Mouse (Mus musculus): ENCODE measurements around the gene Fyco1. TPM values are rescaled to one million over a fixed set of nuclear protein-coding genes. Genes with fewer than 3 reads are reported as not detected.

Fyco1 gene
- polyA plus RNA-seq (2017; shearing (Covaris generic)): 33.4 TPM

DNA sequence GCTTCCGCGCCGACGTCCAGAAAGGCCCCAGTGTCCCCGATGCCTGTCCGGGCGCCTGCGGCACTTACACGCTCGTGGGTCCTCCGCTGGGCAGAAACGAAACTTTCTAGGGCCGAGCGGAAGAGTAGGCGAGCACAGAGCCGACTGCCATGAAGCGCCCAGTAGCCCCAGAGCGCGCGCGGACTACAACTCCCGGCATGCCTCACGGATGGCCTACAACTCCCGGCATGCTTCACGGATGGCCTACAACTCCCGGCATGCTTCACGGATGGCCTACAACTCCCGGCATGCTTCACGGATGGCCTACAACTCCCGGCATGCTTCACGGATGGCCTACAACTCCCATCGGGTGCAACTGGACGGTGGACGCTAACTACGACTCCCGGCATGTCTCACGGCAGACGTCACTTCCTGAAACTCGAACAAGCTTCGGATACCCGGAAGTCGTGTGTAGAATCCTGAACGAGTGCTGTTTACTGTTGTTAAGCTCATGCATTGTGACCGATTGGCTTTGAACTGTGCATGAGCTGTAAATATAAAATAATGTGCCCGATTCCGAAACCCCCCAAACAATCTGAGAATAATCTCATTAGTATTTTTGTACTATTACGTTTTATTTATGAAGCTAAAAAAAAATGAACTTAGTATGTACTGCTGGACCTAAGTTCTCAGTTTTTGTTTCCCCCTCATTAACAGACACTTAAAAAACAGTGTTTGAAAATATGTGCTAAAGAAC is at the start of gene Fyco1:
Fyco1 (minus strand) TSS at position 187 of the 736 bp plus-strand sequence.

DNA sequence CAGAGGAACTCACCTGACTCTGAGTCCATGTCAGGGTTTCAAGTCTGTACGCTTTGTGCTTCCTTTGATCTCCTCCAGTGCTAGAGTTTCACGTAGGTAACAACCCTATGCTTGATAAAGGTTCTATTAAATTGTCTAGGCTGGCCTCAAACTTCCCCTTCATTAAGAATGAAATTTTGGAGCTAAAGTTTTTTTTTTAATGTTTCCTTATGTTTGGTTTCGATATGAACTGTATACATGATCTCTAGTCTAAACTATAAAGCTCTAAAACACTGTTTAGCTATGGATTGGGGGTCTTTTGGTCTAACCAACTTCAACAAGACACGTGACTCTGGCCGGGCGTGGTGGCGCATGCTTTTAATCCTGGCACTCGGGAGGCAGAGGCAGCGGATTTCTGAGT is 10.2 kb upstream of the Fyco1 start, which contains the start of gene Xcr1:
Xcr1 (minus strand) TSS at position 101 of the 400 bp plus-strand sequence.

DNA sequence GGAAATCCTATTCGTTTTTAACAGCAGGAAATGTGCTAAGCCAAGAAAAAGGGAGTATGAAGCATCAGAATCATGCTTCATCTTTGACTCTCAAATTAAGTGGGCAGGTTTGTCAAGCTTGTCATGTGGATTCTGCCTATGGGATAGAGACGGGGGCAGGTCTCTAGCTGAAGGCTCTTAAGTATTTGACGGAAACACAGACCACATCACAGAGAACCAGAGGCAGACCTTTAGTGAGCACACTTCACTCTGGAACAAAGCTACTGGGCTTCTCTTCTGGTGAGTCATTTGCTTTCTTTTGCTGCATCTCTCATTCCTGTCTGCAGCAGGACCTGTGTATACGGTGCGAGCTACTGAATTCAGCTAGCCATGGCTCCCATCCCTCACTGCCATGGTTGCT is 45.4 kb downstream of the Fyco1 start, which contains the start of gene Cxcr6:
Cxcr6 (plus strand) TSS at position 209 of the 400 bp plus-strand sequence.

Other genes starting within 250 kb of the Fyco1 start
- gene Slc6a20b, start 219.3 kb downstream of the Fyco1 start, polyA plus RNA-seq (2017; shearing (Covaris generic)): 0.23 TPM
- gene Ccr9, start 173.5 kb downstream of the Fyco1 start, polyA plus RNA-seq (2017; shearing (Covaris generic)): 0.45 TPM
- 0.15 TPM for gene Slc6a20a, start 173.0 kb downstream of the Fyco1 start, polyA plus RNA-seq (2017; shearing (Covaris generic))
- gene Lztfl1, start 134.2 kb downstream of the Fyco1 start, polyA plus RNA-seq (2017; shearing (Covaris generic)): 15.2 TPM
- gene Cxcr6, start 45.4 kb downstream of the Fyco1 start, polyA plus RNA-seq (2017; shearing (Covaris generic)): 300 TPM
- 2.0 TPM for gene Xcr1, start 10.1 kb upstream of the Fyco1 start, polyA plus RNA-seq (2017; shearing (Covaris generic))
- 0.27 TPM for gene Ccr1, start 116.8 kb upstream of the Fyco1 start, polyA plus RNA-seq (2017; shearing (Covaris generic))
- gene Ccr1l1, start 126.5 kb upstream of the Fyco1 start, polyA plus RNA-seq (2017; shearing (Covaris generic)): not detected
- not detected for gene Ccr3, start 170.1 kb upstream of the Fyco1 start, polyA plus RNA-seq (2017; shearing (Covaris generic))